Mouse (Mus musculus): ENCODE data around the gene Gm21983.

DNA sequence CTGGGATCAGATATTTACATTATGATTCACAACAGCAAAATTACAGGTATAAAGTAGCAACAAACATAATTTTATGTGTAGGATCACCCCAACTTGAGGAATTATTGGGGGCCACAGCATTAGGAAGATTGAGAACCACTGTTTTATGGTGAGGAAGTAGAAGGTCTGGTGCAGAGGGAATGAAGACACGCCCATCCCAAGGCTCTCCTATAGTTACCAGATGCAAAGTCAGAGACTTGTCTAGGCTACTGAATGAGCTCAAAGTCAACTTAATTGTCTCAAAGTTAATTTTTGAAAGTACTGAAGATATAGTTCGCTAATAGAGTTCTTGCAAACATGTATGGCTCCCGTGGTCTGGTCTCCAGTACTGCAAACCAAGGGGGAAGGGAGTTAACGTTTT lies 47.1 kb downstream of the Gm21983 start:
- TF ChIP-seq CTCF (IDR thresholded peaks at IDR 0.05; ENCODE audit: low read depth, low read length) (no peak), POLR2A (IDR thresholded peaks at IDR 0.05; ENCODE audit: borderline replicate concordance, low read depth, low read length) (no peak)
